Mouse (Mus musculus) liver, adult 2 months (tissue): ENCODE data around the gene Glis3.

Experiments
- CTCF ChIP-seq: fragments of 200-500 bp; IDR thresholded peaks from 2 replicates; pipeline ENCODE4 v1.5.1; 2011; ENCODE audit warnings: low read depth, low read length, control low read depth
- POLR2A ChIP-seq: fragments of 200-500 bp; IDR thresholded peaks from 2 replicates; pipeline ENCODE4 v1.6.1; 2011; ENCODE audit warnings: low read length, control low read depth; ENCODE audit not compliant: insufficient read depth; ENCODE audit errors: extremely low read depth

DNA sequence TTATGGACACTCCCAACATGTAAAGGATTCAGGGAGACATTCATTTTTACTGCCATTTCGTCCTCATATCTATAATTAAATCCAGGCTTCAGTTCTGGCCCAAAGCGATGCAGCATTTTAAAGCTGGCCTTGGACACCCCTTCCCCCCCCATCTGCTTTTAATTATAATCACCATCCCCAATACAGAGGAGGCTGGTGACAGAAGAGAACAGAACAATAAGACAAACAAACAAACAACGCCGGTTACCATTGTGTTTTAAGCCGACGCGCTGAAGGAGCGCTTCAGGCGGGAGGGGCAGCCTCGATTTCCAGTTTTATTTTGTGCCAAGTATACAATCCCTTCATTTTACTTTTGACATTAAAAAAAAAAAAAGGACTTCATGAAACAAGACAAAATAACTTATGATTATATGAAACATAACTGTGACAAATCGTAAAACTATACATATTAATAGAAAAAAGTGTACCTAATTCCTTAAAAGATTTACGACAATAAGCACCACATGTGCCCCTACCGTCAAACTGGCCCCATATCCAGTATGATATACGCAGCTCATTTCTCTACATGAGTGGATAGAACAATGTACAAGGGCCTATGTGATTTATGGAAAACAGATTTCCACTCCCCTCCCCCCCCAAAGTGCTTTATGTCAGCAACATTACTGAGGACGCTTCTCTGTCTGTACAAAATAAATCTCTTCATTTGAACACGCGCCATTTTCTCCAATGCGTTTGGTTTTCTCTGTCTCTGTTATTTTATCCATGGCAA is 420.8 kb downstream of the Glis3 start:
- no peak for TF ChIP-seq CTCF
- no peak for TF ChIP-seq POLR2A
